Mouse (Mus musculus) adrenal gland, postnatal 14 days (tissue): Measurements from ENCODE around the gene Adamtsl1. TPM values are rescaled to one million over a fixed set of nuclear protein-coding genes. Genes with fewer than 3 reads are reported as not detected.

Experiments used
- DNase-seq: peaks from one replicate; pipeline ENCODE4 v3.0.0; 2021; ENCODE audit warnings: mixed read lengths
- total RNA-seq: library from RNA; stranded (reverse); gene quantifications from 2 replicates; pipeline ENCODE4 v1.2.3, GENCODE M21; 2021

The Adamtsl1 gene
- total RNA-seq, 1 experiment from 2014 or later: 14.9 TPM

- DNase-seq: no peak
These were observed 800.5 kb downstream of the Adamtsl1 start for GRCm38 (mm10) chr4:86314442-86314841.

GRCm38 (mm10) chr4:86315122-86315521, 801.1 kb downstream of the Adamtsl1 start:
- no peak for DNase-seq

GRCm38 (mm10) chr4:86317916-86318542, 804.1 kb downstream of the Adamtsl1 start:
- peak; percentile 36 for DNase-seq

GRCm38 (mm10) chr4:86325411-86325810, 811.4 kb downstream of the Adamtsl1 start:
- DNase-seq: no peak

GRCm38 (mm10) chr4:86326003-86326402, 812.0 kb downstream of the Adamtsl1 start:
- DNase-seq: no peak

GRCm38 (mm10) chr4:86326638-86327037, 812.7 kb downstream of the Adamtsl1 start:
- no peak for DNase-seq

GRCm38 (mm10) chr4:86329481-86329880, 815.5 kb downstream of the Adamtsl1 start:
- DNase-seq: no peak

GRCm38 (mm10) chr4:86335861-86336415, 822.0 kb downstream of the Adamtsl1 start:
- DNase-seq: no peak

GRCm38 (mm10) chr4:86337216-86337765, 823.3 kb downstream of the Adamtsl1 start:
- peak; percentile 20 for DNase-seq

GRCm38 (mm10) chr4:86349341-86349740, 835.4 kb downstream of the Adamtsl1 start:
- no peak for DNase-seq

- no peak for DNase-seq
These were observed 838.1 kb downstream of the Adamtsl1 start for GRCm38 (mm10) chr4:86352121-86352520.

- no peak for DNase-seq
These were observed 839.6 kb downstream of the Adamtsl1 start for GRCm38 (mm10) chr4:86353550-86353949.

GRCm38 (mm10) chr4:86359398-86359797, 845.4 kb downstream of the Adamtsl1 start:
- no peak for DNase-seq

GRCm38 (mm10) chr4:86369055-86369454, 855.1 kb downstream of the Adamtsl1 start:
- DNase-seq: no peak

- no peak for DNase-seq
These were observed 859.2 kb downstream of the Adamtsl1 start for GRCm38 (mm10) chr4:86373166-86373565.

- no peak for DNase-seq
These were observed 869.2 kb downstream of the Adamtsl1 start for GRCm38 (mm10) chr4:86383124-86383523.

GRCm38 (mm10) chr4:86385121-86385520, 871.1 kb downstream of the Adamtsl1 start:
- DNase-seq: no peak

- DNase-seq: peak; percentile 51
These were observed 874.5 kb downstream of the Adamtsl1 start for GRCm38 (mm10) chr4:86388430-86388829.

GRCm38 (mm10) chr4:86391176-86391575, 877.2 kb downstream of the Adamtsl1 start:
- DNase-seq: no peak

- no peak for DNase-seq
These were observed 881.7 kb downstream of the Adamtsl1 start for GRCm38 (mm10) chr4:86395636-86396035.

GRCm38 (mm10) chr4:86396672-86397288, 882.8 kb downstream of the Adamtsl1 start:
- no peak for DNase-seq

- DNase-seq: peak; percentile 53
These were observed 883.5 kb downstream of the Adamtsl1 start for GRCm38 (mm10) chr4:86397470-86397869.

- DNase-seq: peak; percentile 37
These were observed 887.1 kb downstream of the Adamtsl1 start for GRCm38 (mm10) chr4:86401116-86401515.
